Mouse (Mus musculus) frontal cortex, adult (tissue): ENCODE results near the gene Coil.

Source experiments
- ATAC-seq: cut with Nextera tagmentation; 2 replicates; pipeline ENCODE4 v1.9.2; 2017; ENCODE audit warnings: mild to moderate bottlenecking, moderate library complexity, mixed read lengths; ENCODE audit not compliant: low TSS enrichment

Gene Coil

GRCm38 (mm10) chr11:89003726-89004125 lies 33.7 kb downstream of the Coil start:
- ATAC-seq: no peak

- no peak for ATAC-seq
These were observed 35.4 kb downstream of the Coil start for GRCm38 (mm10) chr11:89005473-89005872.

- ATAC-seq: no peak
These were observed 36.4 kb downstream of the Coil start for GRCm38 (mm10) chr11:89006404-89006803.

- no peak for ATAC-seq
These were observed 37.5 kb downstream of the Coil start for GRCm38 (mm10) chr11:89007582-89007981.

- ATAC-seq: no peak
These were observed 39.0 kb downstream of the Coil start for GRCm38 (mm10) chr11:89009066-89009465.

- ATAC-seq: no peak
These were observed 39.4 kb downstream of the Coil start for GRCm38 (mm10) chr11:89009496-89009895.

GRCm38 (mm10) chr11:89012241-89012640 lies 42.2 kb downstream of the Coil start:
- no peak for ATAC-seq

GRCm38 (mm10) chr11:89017514-89018182 lies 47.6 kb downstream of the Coil start:
- no peak for ATAC-seq

- ATAC-seq: no peak
These were observed 50.7 kb downstream of the Coil start for GRCm38 (mm10) chr11:89020681-89021305.

- ATAC-seq: no peak
These were observed 51.6 kb downstream of the Coil start for GRCm38 (mm10) chr11:89021687-89022086.

- ATAC-seq: no peak
These were observed 52.2 kb downstream of the Coil start for GRCm38 (mm10) chr11:89022120-89022731.

GRCm38 (mm10) chr11:89023477-89023876 lies 53.4 kb downstream of the Coil start:
- no peak for ATAC-seq

- no peak for ATAC-seq
These were observed 54.3 kb downstream of the Coil start for GRCm38 (mm10) chr11:89024181-89024881.

- no peak for ATAC-seq
These were observed 55.6 kb downstream of the Coil start for GRCm38 (mm10) chr11:89025603-89026002.

GRCm38 (mm10) chr11:89026117-89026516 lies 56.1 kb downstream of the Coil start:
- ATAC-seq: no peak

- ATAC-seq: no peak
These were observed 57.9 kb downstream of the Coil start for GRCm38 (mm10) chr11:89027955-89028361.

GRCm38 (mm10) chr11:89028871-89029405 lies 58.9 kb downstream of the Coil start:
- no peak for ATAC-seq

GRCm38 (mm10) chr11:89030552-89030951 lies 60.5 kb downstream of the Coil start:
- ATAC-seq: no peak

GRCm38 (mm10) chr11:89031189-89031588 lies 61.1 kb downstream of the Coil start:
- no peak for ATAC-seq

- no peak for ATAC-seq
These were observed 64.5 kb downstream of the Coil start for GRCm38 (mm10) chr11:89034592-89034991.

GRCm38 (mm10) chr11:89035552-89035951 lies 65.5 kb downstream of the Coil start:
- no peak for ATAC-seq

- ATAC-seq: peak; percentile 54; the same call in 1 of the 2 replicates
These were observed 68.4 kb downstream of the Coil start for GRCm38 (mm10) chr11:89038496-89038895.
